Mouse (Mus musculus) macrophage (primary cell): ENCODE data around the gene Hormad2. TPM values are rescaled to one million over a fixed set of nuclear protein-coding genes. Genes with fewer than 3 reads are reported as not detected.

ENCODE experiments used
- H3K27ac ChIP-seq: fragments of 350-480 bp; formaldehyde crosslinking; 2 replicates; pipeline ENCODE4 v1.9.0; 2021
- H3K36me3 ChIP-seq: fragments of 350-480 bp; formaldehyde crosslinking; 2 replicates; pipeline ENCODE4 v1.9.0; 2021; ENCODE audit errors: inconsistent target
- H3K4me3 ChIP-seq: fragments of 350-480 bp; formaldehyde crosslinking; 2 replicates; pipeline ENCODE4 v1.9.0; 2021; ENCODE audit errors: inconsistent target
- H3K79me2 ChIP-seq: fragments of 350-480 bp; formaldehyde crosslinking; 2 replicates; pipeline ENCODE4 v1.9.0; 2021; ENCODE audit errors: inconsistent target
- WGBS: methylation state at CpG from one replicate; pipeline ENCODE4 v1.1.7; 2026; ENCODE audit warnings: inconsistent platforms; ENCODE audit not compliant: missing documents; 5-methylcytosine and 5-hydroxymethylcytosine counted together
- polyA plus RNA-seq: library from polyadenylated mRNA; stranded (reverse); fragments of 250-400 nt; gene quantifications from 3 replicates; pipeline ENCODE4 v1.2.4, GENCODE M21; 2018; ENCODE audit warnings: inconsistent platforms

Gene Hormad2
- polyA plus RNA-seq, 1 experiment from 2014 or later, result not detected

DNA sequence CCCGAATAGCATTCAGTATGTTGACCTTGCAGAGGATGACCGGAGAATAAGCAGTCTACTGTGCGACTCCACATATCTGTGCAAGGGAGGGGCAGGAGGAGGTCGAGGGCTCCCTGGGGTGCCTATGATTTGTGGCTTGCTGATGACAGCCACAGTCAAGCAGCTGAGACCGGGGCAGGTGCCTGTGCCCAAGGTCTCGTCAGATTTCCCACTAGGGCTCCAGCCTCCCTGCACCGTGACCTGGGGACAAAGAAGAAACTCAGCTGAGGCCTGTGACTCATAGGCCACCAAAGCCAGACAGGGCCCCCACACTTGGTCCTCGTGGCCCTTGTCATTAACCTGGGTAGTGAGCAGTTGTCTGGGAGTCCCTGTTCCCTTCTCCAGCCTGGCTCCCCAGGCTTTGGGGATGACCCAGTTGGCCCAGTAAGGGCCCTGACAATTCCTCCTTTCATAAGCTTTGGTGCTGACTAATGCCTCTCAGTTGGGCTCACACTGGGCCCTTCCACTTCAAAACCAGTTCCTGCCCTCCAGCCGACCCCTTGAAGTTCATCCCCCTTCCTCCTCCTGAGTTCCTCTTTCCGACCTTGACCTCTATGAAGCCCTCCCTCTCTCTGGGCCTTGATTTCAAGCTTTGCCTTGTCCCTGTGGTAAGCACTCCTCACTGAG lies 144.2 kb downstream of the Hormad2 start:
- WGBS, result 46% methylated on average over 10 of the region's 10 CpGs
- H3K4me3 ChIP-seq, result no peak overlapping the region
- H3K79me2 ChIP-seq, result no peaks in the 10 kb centered on the region
- no peak overlapping the region for H3K27ac ChIP-seq
- H3K36me3 ChIP-seq, result no peaks in the 10 kb centered on the region

Other genes with a start within 250 kb of the Hormad2 start
- gene Castor1, start 222.9 kb downstream of the Hormad2 start, polyA plus RNA-seq, result 2.2 to 3.4 TPM (median 2.2 TPM) in 3 replicates
- gene Osm, start 204.7 kb downstream of the Hormad2 start, polyA plus RNA-seq, result 9.4 to 10.8 TPM (median 9.9 TPM) in 3 replicates
- 0.06 to 0.14 TPM in 2 of 3 replicates, not detected in the other for gene Lif, start 183.5 kb downstream of the Hormad2 start, polyA plus RNA-seq
- 29.0 to 45.2 TPM (median 31.3 TPM) in 3 replicates for gene Mtmr3, start 153.8 kb upstream of the Hormad2 start, polyA plus RNA-seq
- gene Gm11032, start 179.0 kb upstream of the Hormad2 start, polyA plus RNA-seq, result not detected in 3 replicates
- gene Ascc2, start 196.6 kb upstream of the Hormad2 start, polyA plus RNA-seq, result 29.1 to 42.2 TPM (median 35.1 TPM) in 3 replicates